Mouse (Mus musculus) kidney, adult 10 weeks (tissue): ENCODE measurements around the gene Clcn7. TPM values are rescaled to one million over a fixed set of nuclear protein-coding genes. Genes with fewer than 3 reads are reported as not detected.

Source experiments
- polyA plus RNA-seq: library from polyadenylated mRNA; stranded (reverse); fragments of 350-450 nt; fragmentation: Illumina TruSeq; extraction: RNeasy Lipid Tissue Mini Kit (QIAGEN cat#74804); gene quantifications from one replicate; pipeline ENCODE4 v1.2.3, GENCODE M21; 2014; ENCODE audit warnings: low read depth, low replicate concordance

Gene Clcn7
- polyA plus RNA-seq: 5.4 TPM

DNA sequence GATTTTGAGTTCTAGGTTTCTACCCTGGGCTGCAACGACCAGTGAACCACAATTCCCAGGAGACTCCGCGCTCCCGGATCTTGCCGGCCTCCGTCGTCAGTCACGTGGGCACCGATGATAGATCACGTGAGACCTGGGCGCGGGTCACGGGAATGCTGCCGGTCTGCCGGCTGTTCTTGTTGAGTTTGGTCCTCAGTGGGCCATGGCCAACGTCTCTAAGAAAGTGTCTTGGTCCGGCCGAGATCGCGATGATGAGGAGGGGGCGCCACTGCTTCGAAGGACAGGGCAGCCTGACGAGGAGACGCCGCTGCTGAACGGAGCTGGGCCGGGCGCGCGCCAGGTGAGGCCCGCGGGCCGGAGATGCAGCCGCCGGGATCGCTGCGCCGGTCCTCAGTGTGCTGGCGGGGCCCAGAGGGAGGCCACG, at the start of gene Clcn7:
Gene Clcn7, plus strand, starts transcription at position 117 of the 424 bp plus-strand sequence.

DNA sequence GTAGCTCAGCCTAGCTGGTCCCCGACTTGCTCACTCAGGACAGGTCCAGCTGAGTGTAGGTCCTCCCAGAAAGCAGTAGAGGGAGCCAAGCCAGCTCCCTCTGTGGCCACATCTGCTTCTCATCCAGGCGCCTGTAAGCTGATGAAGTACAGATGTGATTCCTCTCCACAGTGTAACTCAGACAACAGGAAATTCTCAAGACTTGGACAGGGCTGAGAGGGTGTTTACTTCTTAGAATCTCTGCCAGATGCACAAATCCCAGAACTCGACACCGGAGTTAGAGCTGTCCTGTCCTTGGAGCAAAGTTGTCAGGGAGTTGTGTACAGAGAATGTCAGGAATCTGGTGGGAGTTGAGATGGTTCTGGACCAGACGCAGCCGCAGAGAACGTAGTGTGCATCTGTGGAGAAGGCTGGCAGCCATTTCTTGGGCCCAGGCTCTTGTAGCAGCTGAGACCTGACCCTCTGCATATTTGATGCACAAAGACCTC, 49.7 kb upstream of the Clcn7 start, which contains the start of gene Tmem204:
Gene Tmem204, minus strand, starts transcription at position 148 of the 488 bp plus-strand sequence.

DNA sequence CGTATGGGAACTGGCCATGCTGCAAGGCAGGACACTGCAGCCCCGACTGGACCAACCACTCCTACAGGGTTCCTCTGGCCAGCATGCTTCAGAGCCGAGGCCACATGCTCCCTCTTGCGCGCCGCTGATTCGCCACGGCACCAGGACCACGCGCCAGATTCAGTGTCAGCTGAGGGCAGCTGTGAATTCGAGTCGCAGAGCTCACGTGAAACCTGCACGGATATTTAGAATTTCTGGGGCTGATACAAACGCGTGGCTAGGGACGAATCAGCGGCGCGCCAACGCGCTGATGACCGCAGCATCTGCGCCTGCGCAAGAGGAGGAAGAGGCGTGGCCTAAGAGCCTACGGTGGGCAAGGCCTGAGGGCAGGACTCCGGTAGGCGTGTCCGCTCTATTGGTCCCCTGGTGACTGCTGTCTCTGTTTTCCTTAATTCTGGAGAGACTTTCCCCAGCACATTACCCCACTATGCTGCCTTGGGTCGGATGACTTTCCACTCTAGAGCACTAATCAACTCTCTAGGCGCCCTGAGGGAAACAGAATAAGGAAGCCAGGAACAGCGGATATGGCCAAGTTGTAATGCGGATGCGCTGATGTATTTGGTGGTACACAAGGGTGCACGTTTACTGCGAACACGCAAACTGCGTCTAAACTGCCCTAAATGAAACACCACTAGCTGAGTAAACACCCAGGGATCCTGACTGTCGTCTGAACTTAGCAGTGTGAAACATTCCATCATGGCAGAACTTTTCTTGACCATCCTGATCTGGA, 17.3 kb upstream of the Clcn7 start, which contains the start of gene Telo2:
Gene Telo2, minus strand, starts transcription at position 304 of the 769 bp plus-strand sequence.

DNA sequence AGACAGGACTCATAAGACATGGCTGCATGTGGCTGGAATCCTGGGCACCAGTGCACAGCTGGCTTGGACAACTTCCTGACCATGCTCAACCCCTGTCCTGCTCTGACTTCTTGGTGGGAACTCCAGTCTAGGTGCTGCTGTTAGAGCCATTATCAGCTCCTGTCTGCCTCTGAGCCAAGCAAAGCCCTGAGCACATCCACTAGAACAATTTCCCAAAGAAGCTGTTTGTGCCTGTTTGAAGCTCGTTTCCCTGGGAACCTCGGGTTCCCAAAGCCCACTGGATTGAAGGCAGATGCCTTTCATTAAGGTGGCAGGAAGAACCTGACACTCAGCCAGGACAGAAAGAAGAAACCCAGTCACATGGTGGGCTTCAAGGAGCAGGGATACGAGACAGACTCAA, 12.8 kb upstream of the Clcn7 start, which contains the start of gene Ptx4:
Gene Ptx4, plus strand, starts transcription at position 355 of the 400 bp plus-strand sequence.

DNA sequence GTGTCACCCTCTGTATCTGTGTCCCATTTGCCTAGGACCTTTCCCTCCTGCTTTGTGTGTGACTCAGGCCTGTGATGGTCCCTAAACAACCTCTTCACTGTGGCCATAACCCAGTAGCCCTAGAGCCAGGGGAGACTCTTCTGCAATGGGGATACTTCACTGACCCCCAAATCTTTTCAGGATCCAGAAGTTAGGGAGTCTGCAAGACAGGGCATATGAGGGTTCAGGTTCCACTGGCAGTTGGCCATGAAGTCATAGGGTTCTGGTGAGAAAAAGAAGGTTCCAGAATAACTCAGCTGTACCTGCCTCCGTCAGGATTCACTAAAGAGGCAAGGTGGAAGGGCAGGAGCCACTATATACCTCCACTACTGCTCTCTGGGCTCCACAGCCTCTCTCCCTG, 29.0 kb downstream of the Clcn7 start, which contains the start of gene Ccdc154:
Gene Ccdc154, plus strand, starts transcription at position 301 of the 400 bp plus-strand sequence.

DNA sequence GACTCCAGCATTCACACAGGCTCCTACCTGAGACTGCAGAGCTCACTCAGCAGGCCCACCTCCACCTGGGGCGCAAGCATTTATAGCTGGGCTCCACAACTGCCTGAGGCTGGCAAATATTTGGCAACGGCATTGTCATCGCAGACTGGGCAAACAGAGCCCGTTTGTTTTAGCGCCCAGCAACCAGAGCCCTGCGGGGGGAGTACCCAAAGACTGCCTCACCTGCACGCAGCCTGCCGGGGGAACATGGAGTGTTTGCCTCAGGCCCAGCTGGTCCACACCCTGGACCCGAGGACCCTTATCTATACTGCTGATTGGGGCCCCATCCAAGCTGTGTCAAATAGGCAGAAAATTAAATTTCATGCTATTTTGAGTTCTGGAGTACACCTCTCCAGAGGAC, 42.2 kb downstream of the Clcn7 start, which contains the start of gene Gm38655:
Gene Gm38655, minus strand, starts transcription at position 61 of the 400 bp plus-strand sequence.

DNA sequence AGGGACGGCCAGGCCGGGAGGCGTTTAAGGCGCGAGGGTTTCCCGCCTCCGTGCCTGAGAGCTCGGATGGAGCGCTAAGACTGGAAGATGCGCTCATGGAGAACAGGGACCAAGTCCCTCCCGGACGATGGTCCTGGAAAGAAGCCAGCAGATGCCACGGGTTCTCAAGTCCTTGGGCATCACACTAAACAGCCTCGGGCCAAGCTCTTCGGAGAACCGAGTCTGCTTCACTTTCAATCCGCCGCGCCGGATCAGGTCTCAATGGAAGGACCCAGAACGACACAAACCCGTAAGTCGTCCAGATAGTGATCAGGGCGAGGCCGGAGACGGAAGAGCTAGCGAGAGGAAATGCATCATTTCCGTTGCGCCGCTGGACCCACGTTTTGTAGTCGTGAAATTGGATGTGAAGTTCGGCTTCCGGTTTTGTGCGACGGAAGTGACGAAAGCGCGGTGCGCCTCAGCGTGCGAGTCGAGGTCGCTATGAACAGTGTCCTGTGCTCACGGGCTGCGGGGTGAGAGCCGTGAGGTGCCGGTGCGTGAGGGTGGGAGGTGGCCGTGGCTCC, 51.0 kb downstream of the Clcn7 start, which contains the start of gene BC003965:
Gene BC003965, plus strand, starts transcription at position 426 of the 563 bp plus-strand sequence.

DNA sequence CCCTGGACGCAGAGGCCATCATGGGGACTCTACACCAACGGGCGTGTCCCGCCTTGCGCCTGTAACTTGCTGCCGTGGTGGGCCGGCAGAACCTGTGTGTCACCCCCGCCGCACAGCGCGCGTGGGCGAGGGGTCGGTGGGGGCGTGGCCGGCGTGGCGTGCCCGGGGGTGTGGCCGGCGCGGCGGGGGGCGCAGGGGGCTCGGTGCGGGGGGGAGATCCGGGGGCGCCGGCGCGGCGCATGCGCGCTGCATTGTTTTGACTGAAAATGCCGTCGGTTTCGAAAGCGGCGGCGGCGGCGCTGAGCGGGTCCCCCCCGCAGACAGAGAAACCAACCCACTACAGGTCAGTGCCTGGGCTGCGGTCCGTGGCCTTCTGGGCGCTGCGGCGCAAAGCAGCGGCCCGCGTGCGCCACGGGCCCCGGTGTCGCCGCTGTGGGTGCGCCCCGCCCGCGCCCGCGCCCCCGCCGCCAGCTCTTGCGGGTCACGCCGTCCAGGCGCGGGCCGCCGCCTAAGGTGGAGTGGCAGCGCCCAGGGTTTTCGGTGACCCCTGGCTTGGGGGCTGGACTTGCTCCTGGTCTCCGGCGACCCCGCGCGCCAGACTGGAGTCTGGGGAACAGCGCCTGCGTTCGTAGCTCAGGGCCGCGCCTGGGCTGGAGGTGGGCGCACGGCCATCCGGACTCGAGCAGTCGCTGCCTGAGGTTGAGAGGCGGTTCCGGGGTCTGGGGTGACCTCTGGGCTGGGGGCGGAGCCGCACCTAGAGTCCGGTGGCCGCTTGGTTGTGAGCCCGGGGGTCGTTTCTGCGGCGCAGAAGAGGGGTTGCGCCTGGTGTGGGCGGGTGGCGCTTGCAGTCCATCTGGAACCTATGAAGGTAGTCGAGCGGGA, 55.2 kb downstream of the Clcn7 start, which contains the start of gene Unkl:
Gene Unkl, plus strand, starts transcription at position 248 of the 882 bp plus-strand sequence.

Other genes starting within 250 kb of the Clcn7 start
- 4.9 TPM for gene Nubp2, start 247.0 kb upstream of the Clcn7 start, polyA plus RNA-seq
- gene Spsb3, start 246.7 kb upstream of the Clcn7 start, polyA plus RNA-seq: 0.61 TPM
- 1.6 TPM for gene Eme2, start 238.3 kb upstream of the Clcn7 start, polyA plus RNA-seq
- 1.1 TPM for gene Mrps34, start 238.3 kb upstream of the Clcn7 start, polyA plus RNA-seq
- 3.3 TPM for gene Nme3, start 236.9 kb upstream of the Clcn7 start, polyA plus RNA-seq
- gene Mapk8ip3, start 196.4 kb upstream of the Clcn7 start, polyA plus RNA-seq: 3.3 TPM
- 80.0 TPM for gene Jpt2, start 172.7 kb upstream of the Clcn7 start, polyA plus RNA-seq
- 4.7 TPM for gene Cramp1l, start 117.6 kb upstream of the Clcn7 start, polyA plus RNA-seq
- 7.6 TPM for gene Ift140, start 117.3 kb upstream of the Clcn7 start, polyA plus RNA-seq
- 16.4 TPM for gene Tmem204, start 49.8 kb upstream of the Clcn7 start, polyA plus RNA-seq
- gene Telo2, start 17.4 kb upstream of the Clcn7 start, polyA plus RNA-seq: 2.3 TPM
- gene Ptx4, start 12.6 kb upstream of the Clcn7 start, polyA plus RNA-seq: not detected
- gene Ccdc154, start 29.1 kb downstream of the Clcn7 start, polyA plus RNA-seq: not detected
- not detected for gene Gm38655, start 42.1 kb downstream of the Clcn7 start, polyA plus RNA-seq
- 17.3 TPM for gene BC003965, start 51.2 kb downstream of the Clcn7 start, polyA plus RNA-seq
- 29.1 TPM for gene Unkl, start 55.0 kb downstream of the Clcn7 start, polyA plus RNA-seq
- 25.4 TPM for gene Gnptg, start 106.7 kb downstream of the Clcn7 start, polyA plus RNA-seq
- 3.8 TPM for gene Tsr3, start 106.8 kb downstream of the Clcn7 start, polyA plus RNA-seq
- gene Baiap3, start 123.0 kb downstream of the Clcn7 start, polyA plus RNA-seq: not detected
- 148 TPM for gene Ube2i, start 141.2 kb downstream of the Clcn7 start, polyA plus RNA-seq
- gene Prss34, start 165.0 kb downstream of the Clcn7 start, polyA plus RNA-seq: not detected
- not detected for gene Prss28, start 175.3 kb downstream of the Clcn7 start, polyA plus RNA-seq
- gene Prss29, start 185.3 kb downstream of the Clcn7 start, polyA plus RNA-seq: not detected
- gene Tpsab1, start 212.2 kb downstream of the Clcn7 start, polyA plus RNA-seq: not detected
- gene Tpsb2, start 232.9 kb downstream of the Clcn7 start, polyA plus RNA-seq: not detected
- not detected for gene Tpsg1, start 235.9 kb downstream of the Clcn7 start, polyA plus RNA-seq